Mouse (Mus musculus) heart, adult 9 months (tissue): ENCODE results near the gene She.

Experiments
- DNase-seq, 2 experiments: peaks; one replicate each; pipeline ENCODE4 v3.0.0; 2022; ENCODE audit warnings: low spot score in 2 of 2

Gene She

GRCm38 (mm10) chr3:89817056-89817455 is 14.1 kb upstream of the She start:
- DNase-seq, result no peak

GRCm38 (mm10) chr3:89818605-89819004 is 12.6 kb upstream of the She start:
- no peak for DNase-seq

GRCm38 (mm10) chr3:89819897-89820296 is 11.3 kb upstream of the She start:
- no peak for DNase-seq

- no peak for DNase-seq
These were observed 10.7 kb upstream of the She start for GRCm38 (mm10) chr3:89820311-89821095.

GRCm38 (mm10) chr3:89821096-89821513 is 10.1 kb upstream of the She start:
- DNase-seq, result no peak

- no peak for DNase-seq
These were observed 9.4 kb upstream of the She start for GRCm38 (mm10) chr3:89821548-89822480.

GRCm38 (mm10) chr3:89823594-89823993 is 7.6 kb upstream of the She start:
- DNase-seq, result no peak

GRCm38 (mm10) chr3:89826295-89826694 is 4.9 kb upstream of the She start:
- DNase-seq, result no peak

GRCm38 (mm10) chr3:89835362-89835761 is 4.2 kb downstream of the She start:
- peak; percentile 64 to 83 for DNase-seq

- DNase-seq, result no peak
These were observed 11.1 kb downstream of the She start for GRCm38 (mm10) chr3:89842258-89842657.

GRCm38 (mm10) chr3:89843148-89843547 is 12.0 kb downstream of the She start:
- DNase-seq, result peak; percentile 79 to 90

- no peak for DNase-seq
These were observed 14.6 kb downstream of the She start for GRCm38 (mm10) chr3:89845814-89846213.

GRCm38 (mm10) chr3:89847126-89847525 is 16.0 kb downstream of the She start:
- DNase-seq, result no peak

GRCm38 (mm10) chr3:89847596-89847995 is 16.4 kb downstream of the She start:
- no peak for DNase-seq

- no peak for DNase-seq
These were observed 16.9 kb downstream of the She start for GRCm38 (mm10) chr3:89848083-89848482.

GRCm38 (mm10) chr3:89853752-89854151 is 22.6 kb downstream of the She start:
- DNase-seq, result peak; percentile 80 to 89

GRCm38 (mm10) chr3:89857353-89857752 is 26.2 kb downstream of the She start:
- no peak for DNase-seq

GRCm38 (mm10) chr3:89858123-89858522 is 27.0 kb downstream of the She start:
- DNase-seq, result no peak

- no peak for DNase-seq
These were observed 27.7 kb downstream of the She start for GRCm38 (mm10) chr3:89858888-89859287.

- no peak for DNase-seq
These were observed 28.8 kb downstream of the She start for GRCm38 (mm10) chr3:89859936-89860335.

GRCm38 (mm10) chr3:89860343-89860742 is 29.2 kb downstream of the She start:
- no peak for DNase-seq

- DNase-seq, result peak; percentile 88 to 90
These were observed 29.9 kb downstream of the She start for GRCm38 (mm10) chr3:89861070-89861469.
